Mouse (Mus musculus): ENCODE measurements around the gene Rhno1.

Gene Rhno1

DNA sequence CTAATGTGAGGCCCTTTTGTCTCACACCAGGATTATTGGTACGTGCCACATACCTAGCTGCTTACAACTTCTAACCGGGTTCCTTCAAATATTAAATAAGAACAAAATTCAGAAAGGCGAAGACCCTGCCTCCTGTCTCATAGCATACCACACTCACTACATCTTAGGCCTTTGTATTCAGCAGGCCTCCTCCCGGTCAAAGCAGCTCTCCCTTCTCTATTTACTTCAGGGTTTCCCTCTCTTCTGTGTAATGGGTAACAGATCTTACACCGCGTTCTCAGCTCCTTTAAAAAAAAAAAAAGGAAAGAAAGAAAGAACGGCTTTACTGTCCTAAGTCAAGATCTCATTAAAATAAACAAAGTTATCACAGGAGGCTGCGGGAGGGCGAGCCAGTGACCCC lies 810 bp downstream of the Rhno1 start:
- no peak for DNase-seq

DNA sequence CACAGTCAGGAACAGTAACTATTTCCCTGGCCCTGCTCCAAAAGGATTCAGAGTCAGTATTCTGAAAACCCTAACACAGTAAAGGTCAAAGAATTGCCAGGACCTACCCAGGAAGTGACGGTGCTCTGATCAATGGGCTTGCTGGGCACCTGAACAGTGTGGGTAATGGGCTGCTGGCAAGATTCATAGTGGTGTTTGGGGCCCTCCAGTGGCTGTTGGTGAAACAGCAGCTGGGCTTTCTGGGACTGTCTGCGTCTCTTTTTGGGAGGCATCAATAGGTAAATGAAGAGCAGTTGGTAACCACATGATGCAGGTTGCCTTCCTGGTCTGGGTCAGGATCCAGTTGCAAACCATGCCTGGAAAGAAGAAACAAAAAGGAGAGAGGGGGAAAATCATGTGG lies 3.7 kb downstream of the Rhno1 start:
- peak; percentile 77 to 79 for DNase-seq

DNA sequence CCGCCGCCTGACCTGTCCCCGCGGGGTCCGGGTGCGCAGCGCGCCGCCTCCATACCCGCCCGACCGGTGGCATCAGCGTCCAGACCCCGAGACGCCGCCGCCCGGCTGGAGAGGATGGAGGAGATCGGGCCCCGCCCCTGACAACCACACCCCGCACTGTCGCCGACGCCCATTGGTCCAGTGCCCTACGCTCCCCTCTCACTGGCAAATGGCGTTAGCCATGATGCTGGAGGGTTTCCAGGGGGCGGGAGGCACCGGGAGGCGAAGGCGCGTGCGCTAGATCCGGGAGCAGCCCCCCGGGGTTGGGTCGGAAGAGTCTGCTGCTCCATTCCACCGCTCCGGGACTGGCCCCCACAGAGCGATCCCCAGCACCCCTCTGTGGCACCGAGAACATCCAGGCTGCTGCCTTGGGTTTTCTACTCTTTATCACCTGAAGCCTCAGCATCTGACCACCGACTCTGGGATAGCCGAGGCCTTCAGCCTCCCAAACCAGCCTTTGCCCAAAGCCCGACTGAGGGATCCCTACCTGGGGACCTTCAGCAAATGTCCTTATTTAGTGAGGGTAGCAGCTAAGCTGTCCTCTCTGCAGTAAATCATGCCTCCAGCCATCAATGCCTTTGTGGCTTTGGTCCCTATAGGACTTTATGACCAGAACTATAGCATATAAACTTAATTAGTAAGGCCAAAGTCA lies 6.8 kb downstream of the Rhno1 start, which contains the start of gene Tulp3:
TSS of gene Tulp3 (minus strand) at position 126 of the 691 bp plus-strand sequence.
- DNase-seq, result peak; percentile 88 to 89

DNA sequence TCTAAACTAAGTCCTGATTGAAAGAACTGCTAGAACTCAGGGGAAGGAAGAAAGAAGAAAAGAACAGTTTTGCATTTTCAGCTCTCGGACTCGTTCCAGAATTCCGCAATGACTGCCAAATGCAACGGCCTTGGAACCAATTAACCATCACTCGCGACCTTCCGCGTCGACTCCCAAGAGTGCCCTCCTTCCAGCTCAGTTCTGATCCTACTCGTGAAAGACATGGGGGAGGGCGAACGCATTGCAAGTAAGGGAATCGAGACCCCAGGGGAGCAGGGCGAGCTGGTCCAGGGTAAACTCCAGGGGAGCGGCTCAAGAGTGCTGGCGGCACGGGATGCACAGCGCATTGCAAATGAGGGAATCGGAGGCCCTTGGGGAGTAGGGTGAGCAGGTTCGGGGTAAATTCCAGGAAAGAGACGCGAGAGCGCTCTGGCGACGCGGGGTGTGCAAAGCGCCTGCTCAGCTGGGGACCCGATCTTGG lies 7.5 kb downstream of the Rhno1 start:
- peak in 1 of 2 experiments; percentile 14 for DNase-seq

DNA sequence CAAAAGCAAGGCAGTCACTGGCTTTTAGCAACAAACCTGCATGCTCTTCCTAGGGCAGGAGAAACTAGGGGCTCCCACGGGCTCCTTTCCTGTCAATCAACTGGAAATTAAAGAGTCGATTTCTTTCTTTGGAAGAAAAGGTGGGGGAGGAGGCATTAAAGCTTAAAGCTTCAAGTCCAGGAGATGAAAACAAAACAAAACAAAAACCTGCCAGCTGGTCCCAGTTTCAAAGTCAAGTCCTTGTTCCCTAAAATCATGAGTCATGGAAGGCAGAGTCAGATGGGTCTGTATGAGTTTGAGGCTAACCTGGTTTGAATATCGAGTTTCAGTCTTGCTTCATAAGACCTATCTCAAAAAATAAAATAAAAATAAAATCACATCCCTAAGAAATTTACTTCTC lies 8.6 kb downstream of the Rhno1 start:
- no peak for DNase-seq

DNA sequence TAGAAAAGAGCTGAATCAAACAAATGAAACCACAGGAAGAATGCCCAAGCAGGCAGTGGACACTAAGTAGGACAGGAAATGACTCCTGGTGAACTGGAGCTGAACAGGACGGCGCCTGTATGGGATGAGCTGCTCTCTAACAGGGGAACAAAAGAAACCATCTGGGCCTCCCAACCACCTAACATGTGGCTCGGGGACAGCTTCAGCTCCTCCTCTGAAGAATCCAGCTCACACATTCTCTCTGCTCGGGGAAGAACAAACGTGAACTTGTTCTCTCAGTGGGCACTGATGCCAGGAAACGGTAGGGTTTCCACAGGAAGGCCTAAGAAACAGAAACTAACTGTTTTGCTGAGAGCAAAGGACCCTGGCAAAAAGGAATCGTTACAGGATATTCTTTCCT lies 13.0 kb downstream of the Rhno1 start:
- DNase-seq, result no peak

DNA sequence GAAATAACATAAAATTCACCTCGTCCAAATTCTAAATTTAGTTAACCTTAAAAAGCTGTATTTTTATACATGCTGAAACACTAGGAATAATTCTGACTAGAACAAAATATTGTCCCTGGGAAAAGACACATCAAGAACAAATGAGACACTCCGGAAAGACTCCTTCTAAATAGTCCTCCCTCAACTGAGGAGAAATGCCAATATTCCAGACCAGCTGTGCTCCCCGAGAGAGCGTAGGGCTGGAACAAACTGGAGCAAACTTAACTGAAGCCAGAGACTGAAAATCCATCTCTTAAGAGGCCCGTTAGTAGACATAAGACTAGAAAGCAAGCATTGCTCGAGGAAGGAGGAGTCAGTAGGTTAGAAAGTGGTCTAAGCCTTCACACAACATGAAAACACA lies 15.9 kb downstream of the Rhno1 start:
- DNase-seq, result no peak

DNA sequence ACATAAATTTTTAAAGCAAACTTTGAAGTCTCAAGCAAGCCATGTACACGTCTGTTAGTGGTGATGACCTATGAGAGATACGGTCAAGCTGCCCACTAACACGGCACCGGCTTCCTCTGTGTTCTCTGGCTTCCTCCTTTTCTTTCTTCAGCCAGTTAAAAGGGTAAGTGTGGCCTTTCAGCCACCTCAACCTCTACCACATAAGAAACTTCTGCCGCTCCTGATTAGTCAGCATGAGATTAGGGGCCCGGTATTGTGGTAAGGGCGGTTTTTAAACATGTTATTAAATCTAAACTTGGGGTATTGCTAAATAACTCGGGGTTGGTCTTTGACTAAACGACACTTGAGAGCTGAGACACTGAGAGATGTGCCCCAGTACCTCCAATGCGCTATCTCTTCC lies 17.1 kb downstream of the Rhno1 start:
- DNase-seq, result no peak

DNA sequence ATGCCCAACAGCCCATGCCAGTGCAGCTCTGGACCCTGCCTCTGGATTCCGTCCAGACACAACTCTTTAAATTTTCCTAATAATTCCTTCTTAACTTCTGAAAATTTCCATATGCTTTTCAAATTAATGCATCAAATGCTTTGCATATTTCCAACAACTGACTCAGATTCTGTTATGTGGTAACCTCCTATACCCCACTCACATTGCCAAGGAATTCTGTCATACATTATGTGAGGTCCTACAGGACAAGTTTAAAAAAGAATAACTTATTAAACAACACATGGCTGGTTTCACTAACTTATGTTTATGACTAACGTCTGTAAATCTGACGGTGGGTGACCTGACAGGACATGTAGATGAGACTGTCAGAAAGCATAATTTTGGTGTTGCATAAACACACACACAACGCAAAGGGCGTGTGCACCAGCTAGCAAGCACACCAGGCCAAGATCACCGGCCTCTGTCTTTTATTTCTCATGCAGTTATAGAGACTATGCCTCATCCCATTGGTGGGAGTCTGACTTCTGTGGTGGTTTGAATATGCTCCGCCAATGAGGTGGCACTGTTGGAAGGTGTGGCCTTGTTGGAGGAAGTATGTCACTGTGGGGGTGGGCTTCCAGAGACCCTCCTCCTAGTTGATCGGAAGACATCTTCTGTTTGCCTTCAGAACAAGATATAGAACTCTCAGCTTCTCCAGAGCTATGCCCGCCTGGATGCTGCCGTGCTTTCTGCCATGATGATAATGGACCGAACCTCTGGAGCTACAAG lies 20.6 kb downstream of the Rhno1 start:
- DNase-seq, result no peak

DNA sequence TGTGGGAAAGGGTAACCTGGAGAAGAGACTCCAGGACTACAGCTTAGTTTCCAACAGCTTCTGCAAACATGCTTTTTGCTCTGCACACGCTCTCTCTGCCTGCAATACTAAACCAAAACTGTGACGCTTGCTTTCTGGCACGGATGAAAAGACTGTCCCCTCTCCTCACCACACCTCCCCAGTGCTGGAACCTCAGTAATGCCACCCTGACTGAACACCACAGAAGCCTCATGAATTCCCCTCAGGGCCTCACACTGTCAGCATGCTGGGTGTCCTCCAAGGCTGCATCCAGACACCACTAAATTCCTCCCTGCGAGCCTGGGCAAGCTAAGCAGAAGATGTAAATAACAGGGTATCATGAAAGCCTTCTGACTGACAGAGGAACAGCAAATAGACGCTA lies 23.8 kb downstream of the Rhno1 start:
- DNase-seq, result no peak

DNA sequence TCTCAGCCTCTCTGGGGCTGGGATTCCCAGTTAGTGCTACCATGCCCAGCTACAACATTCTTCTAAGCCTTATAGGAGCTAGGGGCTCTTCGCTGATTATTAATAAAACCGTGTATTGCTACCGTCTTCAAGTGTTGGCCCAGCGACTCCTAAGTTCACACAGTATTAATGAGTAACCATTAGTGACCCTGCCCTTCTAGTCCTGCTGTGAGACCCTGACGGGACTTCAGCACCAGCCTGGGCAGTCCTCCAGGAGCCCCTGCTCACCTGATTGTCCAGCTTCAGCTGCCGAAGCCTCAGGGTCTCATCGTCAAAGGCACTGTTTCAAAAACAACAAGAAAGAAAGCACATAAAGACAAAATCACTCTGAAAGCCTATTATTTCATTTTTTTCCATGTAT lies 25.2 kb downstream of the Rhno1 start:
- DNase-seq, result no peak

DNA sequence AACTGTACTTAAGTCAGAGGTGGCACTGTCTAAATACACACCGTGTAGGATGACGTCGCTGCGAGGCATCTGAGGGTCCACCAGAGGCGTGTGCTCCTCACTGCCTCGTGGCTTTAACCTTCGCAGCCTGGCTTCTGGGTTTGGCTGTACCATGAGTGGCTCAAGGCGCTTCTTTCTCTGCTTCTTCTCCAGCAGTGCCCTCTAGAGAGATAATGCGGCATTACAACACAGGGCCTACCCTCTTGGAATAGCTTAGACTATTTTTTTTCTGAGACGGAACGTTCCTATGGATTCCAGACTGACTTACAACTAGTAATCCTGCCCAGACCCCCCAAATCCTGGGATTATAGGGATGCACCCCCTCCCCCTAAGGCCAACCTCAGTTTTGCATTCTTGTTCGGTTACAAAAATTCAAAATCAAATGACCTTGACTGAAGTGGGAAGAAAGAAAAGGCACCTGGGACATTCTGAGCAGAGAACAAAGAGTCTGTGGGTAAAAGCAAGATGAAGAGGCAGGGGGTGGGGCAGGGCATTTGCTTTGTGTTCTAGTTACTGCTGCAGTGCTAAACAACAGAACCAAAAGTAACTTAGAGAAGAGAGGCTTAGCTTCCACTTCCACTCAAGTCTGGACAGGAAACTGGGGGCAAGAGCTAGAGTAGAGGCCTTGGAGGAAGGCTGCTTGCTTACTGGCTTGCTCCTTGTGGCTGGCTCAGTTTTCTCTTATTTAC lies 28.1 kb downstream of the Rhno1 start:
- peak; percentile 68 to 71 for DNase-seq

DNA sequence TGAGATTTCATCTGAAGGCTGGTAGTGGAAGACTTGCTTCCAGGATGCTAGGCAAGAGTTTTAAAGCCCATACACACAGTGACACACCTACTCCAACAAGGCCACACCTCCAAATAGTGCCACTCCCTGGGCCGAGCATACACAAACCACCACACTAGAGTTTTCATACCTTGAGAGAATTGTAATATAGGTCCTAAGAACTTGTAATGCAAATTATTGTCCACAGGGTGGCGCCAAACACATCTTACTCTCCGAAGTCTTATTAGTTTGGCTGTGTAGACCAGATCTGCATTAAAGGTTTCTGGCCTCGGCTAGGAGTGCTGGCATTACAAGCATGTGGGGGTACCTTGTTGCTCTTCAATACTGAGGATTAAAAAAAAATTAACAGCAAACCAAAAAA lies 44.4 kb downstream of the Rhno1 start:
- peak; percentile 75 to 76 for DNase-seq

DNA sequence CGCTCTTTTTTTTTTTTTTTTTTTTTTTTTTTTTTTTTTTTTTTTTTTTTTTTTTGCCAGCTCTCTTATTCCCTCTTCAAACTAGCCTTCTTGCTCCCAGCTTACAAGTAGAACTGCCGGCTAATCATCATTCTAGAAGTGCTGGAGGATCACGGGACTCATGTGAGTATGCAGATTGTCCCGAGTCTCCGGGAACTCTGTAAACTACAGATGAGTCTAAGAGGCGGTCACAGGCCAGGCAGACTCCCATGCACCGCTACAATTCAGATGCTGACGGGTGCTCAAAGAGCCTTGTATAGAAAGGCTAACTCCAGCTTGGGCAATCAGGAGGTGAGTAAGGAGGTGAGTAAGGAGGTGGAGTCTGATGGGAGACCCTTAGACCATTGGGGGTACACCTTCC lies 47.1 kb downstream of the Rhno1 start:
- no peak for DNase-seq

DNA sequence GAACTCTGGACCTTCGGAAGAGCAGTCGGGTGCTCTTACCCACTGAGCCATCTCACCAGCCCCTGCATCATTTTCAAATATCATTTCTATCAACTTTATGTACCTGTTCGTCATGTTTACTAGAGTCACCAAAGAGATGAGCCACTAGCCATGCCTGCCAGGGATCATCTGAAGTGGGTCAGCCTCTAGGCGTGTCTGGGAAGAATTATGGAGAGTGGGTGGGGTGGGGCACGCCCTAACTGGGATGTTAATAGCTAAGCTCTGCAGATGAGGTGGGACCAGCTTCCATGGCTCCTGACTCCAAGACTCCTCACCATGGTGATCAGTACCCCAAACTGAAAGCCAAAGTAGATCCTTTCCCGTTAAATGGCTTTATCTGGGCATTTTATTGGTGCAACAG lies 47.9 kb downstream of the Rhno1 start:
- no peak for DNase-seq

DNA sequence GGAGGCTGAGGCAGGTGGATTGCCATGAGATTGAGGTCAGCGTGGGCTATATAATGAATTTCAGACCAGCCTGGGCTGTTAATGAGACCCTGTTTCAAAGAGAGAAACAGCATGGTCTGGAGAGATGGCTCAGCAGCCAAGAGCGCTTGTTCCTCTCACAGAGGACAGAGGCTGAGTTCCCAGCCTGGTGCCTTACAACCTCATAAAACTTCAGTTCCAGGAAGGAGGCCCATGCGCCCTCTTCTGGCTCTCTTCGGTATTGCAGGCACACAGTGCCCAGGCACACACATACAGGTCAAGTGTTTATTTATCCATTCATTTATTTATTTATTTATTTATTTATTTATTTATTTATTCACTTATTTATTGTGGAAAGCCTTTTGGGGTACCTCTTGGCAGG lies 54.4 kb downstream of the Rhno1 start:
- peak; percentile 60 to 62 for DNase-seq

Data from B cell, adult 2 months (primary cell).